Mouse (Mus musculus) lung, adult 18-20 months (tissue): ENCODE data around the gene Gm11554.
"Not testable (repeated sequence)": the region's sequence is repeated elsewhere in the genome, so short reads cannot be mapped to it uniquely, and the experiment has no call there.

Experiments
- DNase-seq, 2 experiments: peaks; one replicate each; pipeline ENCODE4 v3.0.0; 2022; ENCODE audit warnings: mixed read lengths in 2 of 2

Gm11554 gene

GRCm38 (mm10) chr11:99804346-99804745 is at the start of gene Gm11554:
Gene Gm11554 (minus strand): TSS chr11:99804446.
- not testable (repeated sequence) for DNase-seq

GRCm38 (mm10) chr11:99851508-99851907 is 47.3 kb upstream of the Gm11554 start, which contains the start of gene Krtap4-16:
Gene Krtap4-16 (minus strand): TSS chr11:99851608.
- DNase-seq, result no peak

- DNase-seq, result no peak
These were observed 42.5 kb upstream of the Gm11554 start for GRCm38 (mm10) chr11:99846746-99847145.

- no peak for DNase-seq
These were observed 37.9 kb upstream of the Gm11554 start for GRCm38 (mm10) chr11:99842185-99842584.

GRCm38 (mm10) chr11:99837966-99838365 is 33.7 kb upstream of the Gm11554 start, which contains the start of gene 2300003K06Rik:
Gene 2300003K06Rik (minus strand): TSS chr11:99838066.
- no peak for DNase-seq

DNA sequence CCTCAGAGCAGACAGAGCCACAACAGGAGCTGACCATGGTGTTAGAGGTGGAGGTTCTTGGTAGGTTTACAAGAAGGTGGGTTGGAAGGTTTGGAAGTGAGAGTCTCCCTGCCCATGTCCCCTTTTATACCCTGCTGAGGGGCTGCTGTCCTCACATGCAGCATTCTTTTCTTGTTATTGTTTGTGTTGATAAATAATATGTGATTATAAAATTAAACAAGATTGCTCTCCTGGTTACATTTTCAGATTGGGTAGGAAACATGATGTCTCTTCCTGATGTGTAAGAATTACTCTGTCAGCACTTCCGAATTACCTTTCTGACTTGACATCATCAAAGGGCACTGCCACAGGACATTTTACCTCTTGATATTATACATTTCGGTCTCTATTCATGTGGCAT is 11.3 kb upstream of the Gm11554 start, which contains the start of gene Gm11564:
Gene Gm11564, minus strand, starts transcription at position 101 of the 400 bp plus-strand sequence.
- DNase-seq, result not testable (repeated sequence)

DNA sequence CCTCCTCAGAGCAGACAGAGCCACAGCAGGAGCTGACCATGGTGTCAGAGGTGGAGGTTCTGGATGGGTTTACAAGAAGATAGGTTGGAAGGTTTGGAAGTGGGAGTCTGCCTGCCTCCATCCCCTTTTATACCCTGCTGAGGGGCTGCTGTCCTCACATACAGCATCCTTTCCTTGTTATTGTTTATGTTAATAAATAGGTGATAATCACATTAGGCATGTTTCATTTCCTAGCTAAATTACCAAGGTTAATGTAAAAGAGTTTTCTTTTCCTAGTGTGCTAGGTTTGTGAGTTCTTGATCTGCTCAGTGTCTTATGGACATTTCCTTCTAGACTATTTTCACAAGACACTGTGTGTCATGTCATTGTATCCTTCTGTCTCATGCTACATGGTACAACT is 5.5 kb upstream of the Gm11554 start, which contains the start of gene Krtap4-13:
Gene Krtap4-13, minus strand, starts transcription at position 101 of the 400 bp plus-strand sequence.
- not testable (repeated sequence) for DNase-seq

DNA sequence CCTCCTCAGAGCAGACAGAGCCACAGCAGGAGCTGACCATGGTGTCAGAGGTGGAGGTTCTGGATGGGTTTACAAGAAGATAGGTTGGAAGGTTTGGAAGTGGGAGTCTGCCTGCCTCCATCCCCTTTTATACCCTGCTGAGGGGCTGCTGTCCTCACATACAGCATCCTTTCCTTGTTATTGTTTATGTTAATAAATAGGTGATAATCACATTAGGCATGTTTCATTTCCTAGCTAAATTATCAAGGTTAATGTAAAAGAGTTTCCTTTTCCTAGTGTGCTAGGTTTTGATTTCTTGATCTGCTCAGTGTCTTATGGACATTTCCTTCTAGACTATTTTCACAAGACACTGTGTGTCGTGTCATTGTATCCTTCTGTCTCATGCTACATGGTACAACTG is 5.4 kb downstream of the Gm11554 start, which contains the start of gene Gm11569:
Gene Gm11569, minus strand, starts transcription at position 101 of the 400 bp plus-strand sequence.
- DNase-seq, result not testable (repeated sequence)

DNA sequence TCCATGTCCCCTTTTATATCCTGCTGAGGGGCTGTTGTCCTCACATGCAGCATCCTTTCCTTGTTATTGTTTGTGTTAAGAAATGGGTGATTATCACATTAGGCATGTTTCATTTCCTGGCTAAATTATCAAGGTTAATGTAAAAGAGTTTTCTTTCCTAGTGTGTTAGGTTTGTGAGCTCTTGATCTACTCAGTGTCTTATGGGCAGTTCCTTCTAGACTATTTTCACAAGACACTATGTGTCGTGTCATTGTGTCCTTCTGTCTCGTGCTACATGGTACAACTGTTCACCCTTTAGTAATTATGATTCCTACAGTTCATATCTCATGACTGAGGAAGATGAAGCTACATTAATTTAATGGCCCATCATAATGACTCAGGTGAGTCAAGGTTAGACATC is 10.9 kb downstream of the Gm11554 start, which contains the start of gene Gm11596:
Gene Gm11596, minus strand, starts transcription at position 101 of the 400 bp plus-strand sequence.
- no peak for DNase-seq

GRCm38 (mm10) chr11:99784900-99785299 is 19.3 kb downstream of the Gm11554 start, which contains the start of gene Krtap4-9:
Gene Krtap4-9 (plus strand): TSS chr11:99785200.
- DNase-seq, result not testable (repeated sequence)

DNA sequence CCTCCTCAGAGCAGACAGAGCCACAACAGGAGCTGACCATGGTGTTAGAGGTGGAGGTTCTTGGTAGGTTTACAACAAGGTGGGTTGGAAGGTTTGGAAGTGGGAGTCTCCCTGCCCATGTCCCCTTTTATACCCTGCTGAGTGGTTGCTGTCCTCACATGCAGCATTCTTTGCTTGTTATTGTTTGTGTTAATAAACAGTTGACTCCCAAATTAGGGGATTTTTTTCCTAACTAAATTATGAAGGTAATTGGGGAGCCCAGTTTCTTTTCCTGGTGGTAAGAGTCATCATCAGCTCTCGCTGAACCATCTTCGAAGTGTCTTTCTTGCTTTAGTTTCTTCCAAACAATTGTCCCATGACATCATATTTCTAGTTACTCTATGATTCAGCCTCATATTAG is 23.6 kb downstream of the Gm11554 start, which contains the start of gene Krtap4-8:
Gene Krtap4-8, minus strand, starts transcription at position 101 of the 400 bp plus-strand sequence.
- DNase-seq, result no peak

GRCm38 (mm10) chr11:99778401-99778800 is 25.8 kb downstream of the Gm11554 start:
- no peak for DNase-seq

- DNase-seq, result not testable (repeated sequence)
These were observed 31.4 kb downstream of the Gm11554 start, which contains the start of gene Gm11595 for GRCm38 (mm10) chr11:99772813-99773212. Gene Gm11595 (minus strand): TSS chr11:99772913.

GRCm38 (mm10) chr11:99768410-99768809 is 35.8 kb downstream of the Gm11554 start:
- DNase-seq, result no peak

DNA sequence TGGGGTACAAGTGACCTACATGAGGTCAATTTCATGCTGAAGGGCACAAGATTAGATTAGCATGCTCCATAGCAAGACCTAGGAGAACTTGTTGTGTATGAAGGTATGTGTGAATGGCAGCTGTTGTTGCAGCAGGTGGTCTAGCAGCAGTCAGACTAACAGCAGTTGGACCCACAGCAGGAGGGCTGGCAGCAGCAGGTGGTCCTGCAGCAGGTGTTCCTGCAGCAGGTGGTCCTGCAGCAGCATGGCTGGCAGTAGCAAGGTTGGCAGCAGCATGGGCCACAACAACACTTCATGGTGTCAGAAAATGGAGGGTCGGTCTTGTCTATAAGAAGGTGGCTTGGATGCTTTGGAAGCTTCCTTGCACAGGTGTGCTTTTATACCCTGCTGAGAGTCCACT is 45.4 kb downstream of the Gm11554 start:
- DNase-seq, result no peak
